Mouse (Mus musculus): ENCODE measurements around the gene Rere. TPM values are rescaled to one million over a fixed set of nuclear protein-coding genes. Genes with fewer than 3 reads are reported as not detected.
"Not testable (repeated sequence)": the region's sequence is repeated elsewhere in the genome, so short reads cannot be mapped to it uniquely, and the experiment has no call there.

The Rere gene
- polyA plus RNA-seq, 1 experiment from 2014 or later, result 30.3 TPM

- ATAC-seq (ENCODE audit: low read depth), result no peak
- H3K4me3 ChIP-seq (ENCODE audit: low read length), result no peak overlapping the region
- H3K9ac ChIP-seq (ENCODE audit: low read length), result no peak overlapping the region
- H3K4me1 ChIP-seq (replicated peaks; ENCODE audit: control insufficient read depth, insufficient read depth, low read length), result peaks cover 3% of the 10 kb centered on the region; the same call in 1 of the 2 replicates
- no peak overlapping the region for H3K27ac ChIP-seq (ENCODE audit: low read length)
- H3K36me3 ChIP-seq (ENCODE audit: control insufficient read depth, insufficient read depth, low read length), result 0 out of 2 replicates have a peak, but pooled peaks cover 6% of the 10 kb centered on the region
- no peaks in the 10 kb centered on the region for H3K27me3 ChIP-seq (ENCODE audit: control insufficient read depth, insufficient read depth, low read depth, low read length)
- no peak overlapping the region for H3K4me2 ChIP-seq (ENCODE audit: low read depth, low read length)
- no peaks in the 10 kb centered on the region for H3K9me3 ChIP-seq (ENCODE audit: control insufficient read depth, low read length)
- WGBS, result 47% methylated on average over 5 of the region's 5 CpGs
These were observed 194.8 kb downstream of the Rere start for GRCm38 (mm10) chr4:150476258-150476657.

- Histone ChIP-seq H3K4me1 (replicated peaks; ENCODE audit: control insufficient read depth, insufficient read depth, low read length) (no peaks in the 10 kb centered on the region), H3K9ac (ENCODE audit: low read length) (no peak overlapping the region), H3K4me3 (ENCODE audit: low read length) (no peak overlapping the region), H3K27ac (ENCODE audit: low read length) (no peak overlapping the region), H3K36me3 (ENCODE audit: control insufficient read depth, insufficient read depth, low read length) (0 out of 2 replicates have a peak, but pooled peaks cover 6% of the 10 kb centered on the region), H3K9me3 (ENCODE audit: control insufficient read depth, low read length) (no peaks in the 10 kb centered on the region), H3K4me2 (ENCODE audit: low read depth, low read length) (no peak overlapping the region), H3K27me3 (ENCODE audit: control insufficient read depth, insufficient read depth, low read depth, low read length) (no peaks in the 10 kb centered on the region)
- WGBS, result 89% methylated on average over 6 of the region's 6 CpGs
- no peak for ATAC-seq (ENCODE audit: low read depth)
These were observed 196.6 kb downstream of the Rere start for GRCm38 (mm10) chr4:150478006-150478405.

- H3K4me3 ChIP-seq (ENCODE audit: low read length); H3K27ac ChIP-seq (ENCODE audit: low read length); H3K9me3 ChIP-seq (ENCODE audit: control insufficient read depth, low read length); ATAC-seq (ENCODE audit: low read depth); H3K36me3 ChIP-seq (ENCODE audit: control insufficient read depth, insufficient read depth, low read length); H3K27me3 ChIP-seq (ENCODE audit: control insufficient read depth, insufficient read depth, low read depth, low read length); H3K4me2 ChIP-seq (ENCODE audit: low read depth, low read length); H3K9ac ChIP-seq (ENCODE audit: low read length): not testable (repeated sequence)
- H3K4me1 ChIP-seq (replicated peaks; ENCODE audit: control insufficient read depth, insufficient read depth, low read length), result peaks cover 14% of the 10 kb centered on the region
- 89% methylated on average over 5 of the region's 5 CpGs for WGBS
These were observed 201.6 kb downstream of the Rere start for GRCm38 (mm10) chr4:150483081-150483480.

GRCm38 (mm10) chr4:150486097-150486496 lies 204.7 kb downstream of the Rere start:
- Histone ChIP-seq H3K36me3 (ENCODE audit: control insufficient read depth, insufficient read depth, low read length) (no peaks in the 10 kb centered on the region), H3K9ac (ENCODE audit: low read length) (no peak overlapping the region), H3K27me3 (ENCODE audit: control insufficient read depth, insufficient read depth, low read depth, low read length) (no peaks in the 10 kb centered on the region), H3K4me1 (replicated peaks; ENCODE audit: control insufficient read depth, insufficient read depth, low read length) (peaks cover 25% of the 10 kb centered on the region), H3K9me3 (ENCODE audit: control insufficient read depth, low read length) (no peaks in the 10 kb centered on the region), H3K4me2 (ENCODE audit: low read depth, low read length) (no peak overlapping the region), H3K4me3 (ENCODE audit: low read length) (no peak overlapping the region), H3K27ac (ENCODE audit: low read length) (no peak overlapping the region; the same call in 1 of the 2 replicates)
- no peak for ATAC-seq (ENCODE audit: low read depth)
- 45% methylated on average over 2 of the region's 2 CpGs for WGBS

GRCm38 (mm10) chr4:150487109-150487508 lies 205.7 kb downstream of the Rere start:
- Histone ChIP-seq H3K4me2 (ENCODE audit: low read depth, low read length) (no peak overlapping the region), H3K9me3 (ENCODE audit: control insufficient read depth, low read length) (no peaks in the 10 kb centered on the region)

GRCm38 (mm10) chr4:150488096-150488748 lies 206.8 kb downstream of the Rere start:
- H3K27ac ChIP-seq (ENCODE audit: low read length), result peak overlapping the region; percentile 85
- H3K4me3 ChIP-seq (ENCODE audit: low read length), result peak overlapping the region; percentile 40
- no peaks in the 10 kb centered on the region for H3K27me3 ChIP-seq (ENCODE audit: control insufficient read depth, insufficient read depth, low read depth, low read length)
- H3K9ac ChIP-seq (ENCODE audit: low read length), result peak overlapping the region; percentile 65
- peaks cover 25% of the 10 kb centered on the region for H3K4me1 ChIP-seq (replicated peaks; ENCODE audit: control insufficient read depth, insufficient read depth, low read length)
- peak; percentile 99 for ATAC-seq (ENCODE audit: low read depth)
- H3K4me2 ChIP-seq (ENCODE audit: low read depth, low read length), result peak overlapping the region; percentile 67
- no peaks in the 10 kb centered on the region for H3K36me3 ChIP-seq (ENCODE audit: control insufficient read depth, insufficient read depth, low read length)
- H3K9me3 ChIP-seq (ENCODE audit: control insufficient read depth, low read length), result no peaks in the 10 kb centered on the region
- 11% methylated on average over 12 of the region's 12 CpGs for WGBS

More at GRCm38 (mm10) chr4:150487109-150487508, 205.7 kb downstream of the Rere start:
- Histone ChIP-seq H3K27me3 (ENCODE audit: control insufficient read depth, insufficient read depth, low read depth, low read length) (no peaks in the 10 kb centered on the region), H3K4me3 (ENCODE audit: low read length) (no peak overlapping the region), H3K36me3 (ENCODE audit: control insufficient read depth, insufficient read depth, low read length) (no peaks in the 10 kb centered on the region), H3K4me1 (replicated peaks; ENCODE audit: control insufficient read depth, insufficient read depth, low read length) (peaks cover 25% of the 10 kb centered on the region), H3K9ac (ENCODE audit: low read length) (no peak overlapping the region), H3K27ac (ENCODE audit: low read length) (peak overlapping the region; percentile 19; the same call in 1 of the 2 replicates)
- WGBS, result 37% methylated on average over 5 of the region's 5 CpGs
- no peak for ATAC-seq (ENCODE audit: low read depth)

GRCm38 (mm10) chr4:150488767-150489166 lies 207.3 kb downstream of the Rere start:
- H3K4me2 ChIP-seq (ENCODE audit: low read depth, low read length), result peak overlapping the region; percentile 67
- 40% methylated on average over 4 of the region's 4 CpGs for WGBS
- H3K9me3 ChIP-seq (ENCODE audit: control insufficient read depth, low read length), result no peaks in the 10 kb centered on the region
- peak overlapping the region; percentile 40 for H3K4me3 ChIP-seq (ENCODE audit: low read length)
- no peak for ATAC-seq (ENCODE audit: low read depth)
- no peaks in the 10 kb centered on the region for H3K27me3 ChIP-seq (ENCODE audit: control insufficient read depth, insufficient read depth, low read depth, low read length)
- H3K27ac ChIP-seq (ENCODE audit: low read length), result peak overlapping the region; percentile 85
- H3K36me3 ChIP-seq (ENCODE audit: control insufficient read depth, insufficient read depth, low read length), result no peaks in the 10 kb centered on the region
- H3K9ac ChIP-seq (ENCODE audit: low read length), result peak overlapping the region; percentile 65
- peaks cover 25% of the 10 kb centered on the region for H3K4me1 ChIP-seq (replicated peaks; ENCODE audit: control insufficient read depth, insufficient read depth, low read length)

- Histone ChIP-seq H3K9ac (ENCODE audit: low read length) (no peak overlapping the region), H3K27ac (ENCODE audit: low read length) (no peak overlapping the region), H3K4me3 (ENCODE audit: low read length) (no peak overlapping the region), H3K36me3 (ENCODE audit: control insufficient read depth, insufficient read depth, low read length) (no peaks in the 10 kb centered on the region), H3K4me1 (replicated peaks; ENCODE audit: control insufficient read depth, insufficient read depth, low read length) (peaks cover 25% of the 10 kb centered on the region), H3K9me3 (ENCODE audit: control insufficient read depth, low read length) (no peaks in the 10 kb centered on the region), H3K27me3 (ENCODE audit: control insufficient read depth, insufficient read depth, low read depth, low read length) (no peaks in the 10 kb centered on the region), H3K4me2 (ENCODE audit: low read depth, low read length) (no peak overlapping the region)
- 75% methylated on average over 6 of the region's 6 CpGs for WGBS
- no peak for ATAC-seq (ENCODE audit: low read depth)
These were observed 208.6 kb downstream of the Rere start for GRCm38 (mm10) chr4:150490050-150490449.

GRCm38 (mm10) chr4:150491710-150492109 lies 210.3 kb downstream of the Rere start:
- Histone ChIP-seq H3K4me1 (replicated peaks; ENCODE audit: control insufficient read depth, insufficient read depth, low read length) (peaks cover 22% of the 10 kb centered on the region), H3K36me3 (ENCODE audit: control insufficient read depth, insufficient read depth, low read length) (no peaks in the 10 kb centered on the region), H3K9ac (ENCODE audit: low read length) (no peak overlapping the region), H3K4me3 (ENCODE audit: low read length) (no peak overlapping the region), H3K27me3 (ENCODE audit: control insufficient read depth, insufficient read depth, low read depth, low read length) (no peaks in the 10 kb centered on the region), H3K4me2 (ENCODE audit: low read depth, low read length) (no peak overlapping the region), H3K27ac (ENCODE audit: low read length) (no peak overlapping the region), H3K9me3 (ENCODE audit: control insufficient read depth, low read length) (no peaks in the 10 kb centered on the region)
- ATAC-seq (ENCODE audit: low read depth), result no peak
- WGBS, result 83% methylated on average over 4 of the region's 4 CpGs

Data from lung, embryonic 16.5 days (tissue).